Mouse (Mus musculus) lung, embryonic 16.5 days (tissue): Measurements from ENCODE around the gene Clcnkb. TPM values are rescaled to one million over a fixed set of nuclear protein-coding genes. Genes with fewer than 3 reads are reported as not detected.

Experiments used
- ATAC-seq: fragments of 200-750 bp; cut with Nextera tagmentation; 2 replicates; pipeline ENCODE4 v1.8.0; 2017; ENCODE audit warnings: low read depth, mild to moderate bottlenecking, moderate library complexity
- H3K27ac ChIP-seq: fragments of 300-500 bp; sonication (generic); 2 replicates; pipeline ENCODE4 v1.5.1; 2014; ENCODE audit warnings: mild to moderate bottlenecking, control low read depth, low read length
- H3K27me3 ChIP-seq: fragments of 300-500 bp; sonication (generic); 2 replicates; pipeline ENCODE4 v1.6.1; 2014; ENCODE audit warnings: low read depth, low read length, mixed read lengths; ENCODE audit not compliant: control insufficient read depth, insufficient read depth
- H3K36me3 ChIP-seq: fragments of 300-500 bp; sonication (generic); 2 replicates; pipeline ENCODE4 v1.6.1; 2014; ENCODE audit warnings: low read length; ENCODE audit not compliant: control insufficient read depth, insufficient read depth
- H3K4me1 ChIP-seq: fragments of 300-500 bp; sonication (generic); replicated peaks from 2 replicates; pipeline ENCODE4 v1.6.1; 2014; ENCODE audit warnings: low read length, mixed read lengths; ENCODE audit not compliant: control insufficient read depth, insufficient read depth
- H3K4me2 ChIP-seq: fragments of 300-500 bp; sonication (generic); 2 replicates; pipeline ENCODE4 v1.6.1; 2014; ENCODE audit warnings: low read depth, low read length, control low read depth
- H3K4me3 ChIP-seq: fragments of 300-500 bp; sonication (generic); 2 replicates; pipeline ENCODE4 v1.5.1; 2014; ENCODE audit warnings: mild to moderate bottlenecking, low read length, control low read depth
- H3K9ac ChIP-seq: fragments of 300-500 bp; sonication (generic); 2 replicates; pipeline ENCODE4 v1.6.1; 2014; ENCODE audit warnings: low read length, control low read depth
- H3K9me3 ChIP-seq: fragments of 300-500 bp; sonication (generic); 2 replicates; pipeline ENCODE4 v1.6.1; 2016; ENCODE audit warnings: low read length; ENCODE audit not compliant: control insufficient read depth
- WGBS: fragments of 180-500 bp; shearing (Covaris S2); extraction: QIAGEN DNeasy Blood & Tissue Kit; methylation state at CpG from one replicate; pipeline ENCODE4 v1.1.7; 2014; 5-methylcytosine and 5-hydroxymethylcytosine counted together
- polyA plus RNA-seq: library from polyadenylated mRNA; unstranded; fragments of >200 nt; fragmentation: Nextera tagmentation; extraction: Ambion mirVana; gene quantifications from 2 replicates; pipeline ENCODE4 v1.2.1, GENCODE M21; 2015

Gene Clcnkb
- polyA plus RNA-seq, 1 experiment from 2014 or later: 0.39 TPM

GRCm38 (mm10) chr4:141456193-141456938 lies 40.6 kb upstream of the Clcnkb start:
- Histone ChIP-seq H3K4me3 (no peak overlapping the region), H3K4me2 (no peak overlapping the region), H3K9ac (no peak overlapping the region), H3K27ac (no peak overlapping the region), H3K27me3 (no peaks in the 10 kb centered on the region), H3K4me1 (peaks cover 6% of the 10 kb centered on the region; the same call in 1 of the 2 replicates), H3K9me3 (no peaks in the 10 kb centered on the region), H3K36me3 (0 out of 2 replicates have a peak, but pooled peaks cover 2% of the 10 kb centered on the region)
- 87% methylated on average over 14 of the region's 14 CpGs for WGBS
- no peak for ATAC-seq

DNA sequence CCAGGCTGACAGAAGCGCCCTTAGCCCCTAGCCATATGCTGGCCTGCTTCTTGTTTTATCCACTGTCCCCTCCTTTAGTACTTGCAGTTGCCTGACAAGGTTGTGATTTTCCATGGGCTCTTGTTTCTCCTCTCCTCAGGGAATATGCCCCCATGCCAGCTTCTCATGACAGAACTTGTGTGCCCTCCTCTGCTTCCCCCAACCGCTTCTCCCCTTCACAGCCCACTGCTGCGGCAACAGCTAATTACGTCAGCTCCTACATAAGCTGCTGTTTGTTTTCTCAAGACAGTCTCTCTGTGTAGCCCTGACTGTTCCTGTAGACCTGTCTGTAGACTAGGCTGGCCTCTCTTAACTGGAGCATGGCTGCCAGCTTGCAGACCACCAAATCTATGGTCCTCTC lies 39.7 kb upstream of the Clcnkb start:
- WGBS: 79% methylated on average over 4 of the region's 4 CpGs
- no peak for ATAC-seq

DNA sequence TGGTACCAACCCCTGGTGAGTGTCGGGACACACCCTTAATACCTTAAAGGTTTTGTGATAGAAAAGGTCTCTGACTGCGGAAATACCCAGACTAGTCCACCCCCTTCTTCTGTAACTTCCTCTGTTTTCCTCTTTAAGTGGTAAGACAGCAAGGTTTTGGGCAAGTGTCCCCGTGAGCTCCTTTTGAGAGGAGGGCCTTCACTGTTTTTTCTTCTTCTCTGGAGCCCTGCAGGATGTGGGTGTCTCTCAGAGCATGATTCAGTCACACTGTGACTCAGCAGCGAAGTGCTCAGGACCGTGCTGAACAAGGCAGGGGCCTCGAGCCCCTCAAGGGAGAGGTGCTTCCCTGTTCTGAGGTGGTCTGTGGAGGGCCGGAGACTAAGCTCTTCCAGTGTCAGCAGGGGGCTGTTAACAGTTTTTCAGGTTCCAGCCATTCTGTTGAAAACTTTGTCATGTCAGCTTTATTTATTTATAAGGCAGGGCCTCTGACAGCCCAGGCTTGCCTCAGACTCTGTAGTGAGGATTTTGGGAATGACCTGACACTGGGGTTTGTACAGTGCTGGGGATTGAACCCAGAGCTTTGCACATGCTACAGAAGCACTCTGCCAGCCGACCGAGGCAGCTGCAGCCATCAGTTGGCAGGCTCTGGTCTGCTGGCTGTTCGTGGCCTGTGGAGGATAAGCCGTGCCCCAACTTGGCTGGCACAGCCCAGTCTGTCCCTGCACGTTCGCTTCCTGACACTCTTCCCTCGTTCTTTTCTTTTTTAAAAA lies 39.0 kb upstream of the Clcnkb start:
- H3K9ac ChIP-seq: no peak overlapping the region
- no peak overlapping the region for H3K27ac ChIP-seq
- no peaks in the 10 kb centered on the region for H3K27me3 ChIP-seq
- H3K4me3 ChIP-seq: no peak overlapping the region
- H3K4me2 ChIP-seq: no peak overlapping the region
- peaks cover 6% of the 10 kb centered on the region; the same call in 1 of the 2 replicates for H3K4me1 ChIP-seq
- 57% methylated on average over 14 of the region's 14 CpGs for WGBS
- no peak for ATAC-seq
- peaks cover 2% of the 10 kb centered on the region for H3K36me3 ChIP-seq
- no peaks in the 10 kb centered on the region for H3K9me3 ChIP-seq

More for the DNA sequence above, 39.7 kb upstream of the Clcnkb start:
- 0 out of 2 replicates have a peak, but pooled peaks cover 2% of the 10 kb centered on the region for H3K36me3 ChIP-seq
- H3K9ac ChIP-seq: no peak overlapping the region
- H3K4me3 ChIP-seq: no peak overlapping the region
- no peak overlapping the region for H3K4me2 ChIP-seq
- peaks cover 6% of the 10 kb centered on the region; the same call in 1 of the 2 replicates for H3K4me1 ChIP-seq
- H3K9me3 ChIP-seq: no peaks in the 10 kb centered on the region
- H3K27me3 ChIP-seq: no peaks in the 10 kb centered on the region
- no peak overlapping the region for H3K27ac ChIP-seq

GRCm38 (mm10) chr4:141451916-141452450 lies 36.2 kb upstream of the Clcnkb start:
- no peak overlapping the region for H3K4me3 ChIP-seq
- no peaks in the 10 kb centered on the region for H3K4me1 ChIP-seq
- no peak overlapping the region for H3K27ac ChIP-seq
- no peak overlapping the region for H3K4me2 ChIP-seq
- H3K36me3 ChIP-seq: peaks cover 16% of the 10 kb centered on the region
- no peak for ATAC-seq
- 90% methylated on average over 9 of the region's 9 CpGs for WGBS
- no peaks in the 10 kb centered on the region for H3K27me3 ChIP-seq
- H3K9ac ChIP-seq: no peak overlapping the region
- no peaks in the 10 kb centered on the region for H3K9me3 ChIP-seq

DNA sequence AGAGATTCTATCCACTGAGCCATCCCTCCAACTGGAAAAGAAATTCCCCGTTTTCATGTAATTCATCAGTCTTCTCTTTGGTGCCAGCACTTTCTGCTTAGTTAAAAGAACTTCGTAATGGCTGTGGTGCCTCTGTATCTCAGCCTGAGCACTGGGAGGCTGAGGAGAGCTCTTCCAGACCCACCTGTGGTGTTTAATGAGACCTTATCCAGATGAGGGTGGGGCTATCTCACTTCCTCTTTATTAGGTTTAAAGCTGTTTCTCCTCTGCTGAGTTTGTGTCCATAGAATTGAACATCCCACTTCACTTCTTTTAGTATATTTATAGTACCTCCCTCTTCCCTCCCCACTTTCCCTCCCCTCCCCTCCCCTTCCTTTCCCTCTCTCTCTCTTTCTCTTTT lies 35.4 kb upstream of the Clcnkb start:
- WGBS: 77% methylated on average over 2 of the region's 2 CpGs
- Histone ChIP-seq H3K4me2 (no peak overlapping the region), H3K36me3 (peaks cover 16% of the 10 kb centered on the region), H3K27ac (no peak overlapping the region), H3K9me3 (no peaks in the 10 kb centered on the region), H3K4me3 (no peak overlapping the region), H3K27me3 (no peaks in the 10 kb centered on the region), H3K9ac (no peak overlapping the region), H3K4me1 (no peaks in the 10 kb centered on the region)
- no peak for ATAC-seq

- ATAC-seq: no peak
- peaks cover 13% of the 10 kb centered on the region for H3K4me1 ChIP-seq
- H3K4me3 ChIP-seq: no peak overlapping the region
- no peak overlapping the region for H3K4me2 ChIP-seq
- no peak overlapping the region for H3K27ac ChIP-seq
- H3K9me3 ChIP-seq: no peaks in the 10 kb centered on the region
- H3K27me3 ChIP-seq: no peaks in the 10 kb centered on the region
- 59% methylated on average over 7 of the region's 7 CpGs for WGBS
- H3K36me3 ChIP-seq: peaks cover 14% of the 10 kb centered on the region
- no peak overlapping the region for H3K9ac ChIP-seq
Observed at GRCm38 (mm10) chr4:141446211-141446610, 30.4 kb upstream of the Clcnkb start.

- Histone ChIP-seq H3K27ac (no peak overlapping the region), H3K4me1 (peaks cover 13% of the 10 kb centered on the region), H3K4me3 (peak overlapping the region; percentile 96), H3K9me3 (no peaks in the 10 kb centered on the region), H3K27me3 (no peaks in the 10 kb centered on the region), H3K36me3 (peaks cover 14% of the 10 kb centered on the region), H3K9ac (peak overlapping the region; percentile 94), H3K4me2 (peak overlapping the region; percentile 80)
- 10% methylated on average over 14 of the region's 14 CpGs for WGBS
- no peak for ATAC-seq
Observed at GRCm38 (mm10) chr4:141445328-141445720, 29.5 kb upstream of the Clcnkb start.

DNA sequence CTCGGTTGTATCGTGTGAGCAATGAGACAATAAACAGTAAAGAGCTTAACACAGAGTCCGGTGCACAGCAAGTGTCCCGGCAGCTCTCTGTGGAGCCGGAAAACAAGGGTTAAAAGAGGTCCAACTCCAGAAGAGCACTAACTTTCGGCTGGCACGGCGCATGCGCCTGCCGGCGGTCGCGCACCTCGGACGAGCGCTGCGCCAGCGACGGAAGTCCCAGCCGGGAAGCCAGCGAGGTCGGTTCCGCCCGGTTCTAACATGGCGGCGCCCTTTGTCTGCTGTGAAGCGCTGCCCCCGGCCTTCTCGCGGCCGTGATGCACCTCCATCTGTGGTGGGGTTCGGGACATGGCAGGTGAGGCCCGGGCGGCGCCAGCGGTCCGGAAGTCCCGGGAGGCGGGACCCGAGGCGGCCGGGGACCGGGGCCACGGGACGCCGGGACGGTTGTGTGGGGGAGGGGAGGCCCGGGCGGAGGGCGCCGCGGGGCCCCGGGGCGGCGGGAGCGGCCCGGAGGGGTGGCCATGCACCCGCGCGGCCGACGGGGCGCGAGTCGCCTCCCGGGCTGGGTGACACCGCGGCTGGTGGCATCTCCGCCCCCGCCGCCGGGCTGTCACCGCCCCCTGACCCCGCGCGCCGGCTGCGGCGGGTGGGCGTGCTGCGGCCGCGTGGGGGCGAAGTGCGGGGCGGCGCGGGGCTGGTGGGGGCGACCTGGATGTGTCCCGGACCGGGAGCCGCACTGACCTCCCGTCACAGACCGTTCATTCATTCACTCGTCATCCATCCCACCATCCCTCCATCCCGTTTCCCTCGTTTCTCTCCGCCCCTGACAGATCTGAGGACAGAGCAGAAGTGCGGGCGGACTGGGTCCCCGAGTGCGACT lies 28.9 kb upstream of the Clcnkb start, which contains the start of gene Zbtb17:
TSS of gene Zbtb17 (plus strand) at position 204 of the 877 bp plus-strand sequence.
- peak; percentile 95 for ATAC-seq
- WGBS: under 1% methylated on average over 62 of the region's 102 CpGs
- H3K27me3 ChIP-seq: no peaks in the 10 kb centered on the region
- peaks cover 12% of the 10 kb centered on the region for H3K36me3 ChIP-seq
- peak within 1 kb of the TSS; percentile 80 for H3K4me2 ChIP-seq
- peaks cover 13% of the 10 kb centered on the region for H3K4me1 ChIP-seq
- H3K27ac ChIP-seq: peak within 1 kb of the TSS; percentile 37; the same call in 1 of the 2 replicates
- H3K4me3 ChIP-seq: peak within 1 kb of the TSS; percentile 96
- peak within 1 kb of the TSS; percentile 94 for H3K9ac ChIP-seq
- no peaks in the 10 kb centered on the region for H3K9me3 ChIP-seq
